Mouse (Mus musculus): ENCODE data around the gene Mdm2. TPM values are rescaled to one million over a fixed set of nuclear protein-coding genes. Genes with fewer than 3 reads are reported as not detected.
"Not testable (repeated sequence)": the region's sequence is repeated elsewhere in the genome, so short reads cannot be mapped to it uniquely, and the experiment has no call there.

The Mdm2 gene
- total and polyA plus RNA-seq, 2 experiments: 18.2 to 24.6 TPM

- no peak for DNase-seq (ENCODE audit: extremely low read depth, low read depth, low spot score)
- TF ChIP-seq CTCF (IDR thresholded peaks at IDR 0.05; ENCODE audit: low read depth, low read length) (no peak), POLR2A (IDR thresholded peaks at IDR 0.05; ENCODE audit: extremely low read depth, insufficient read depth, low read length) (no peak)
- no peak overlapping the region for H3K4me3 ChIP-seq (ENCODE audit: insufficient read depth, low read depth, low read length)
- H3K4me1 ChIP-seq (ENCODE audit: control insufficient read depth, insufficient read depth, low read length): peaks cover 6% of the 10 kb centered on the region
- WGBS: 86% methylated on average over 3 of the region's 3 CpGs
- no peaks in the 10 kb centered on the region for H3K36me3 ChIP-seq (ENCODE audit: control insufficient read depth, insufficient read depth, low read length)
- no peak overlapping the region for H3K9ac ChIP-seq (ENCODE audit: low read depth, low read length)
- no peaks in the 10 kb centered on the region for H3K79me2 ChIP-seq (ENCODE audit: control insufficient read depth, insufficient read depth, low read length)
- no peaks in the 10 kb centered on the region for H3K27me3 ChIP-seq (ENCODE audit: control insufficient read depth, insufficient read depth, low read length)
- H3K27ac ChIP-seq (replicated peaks; ENCODE audit: insufficient read depth, low read depth, low read length): no peak overlapping the region
Observed at GRCm38 (mm10) chr10:117724804-117725361, 14.3 kb upstream of the Mdm2 start.

GRCm38 (mm10) chr10:117724136-117724718, 13.7 kb upstream of the Mdm2 start:
- no peak for DNase-seq (ENCODE audit: extremely low read depth, low read depth, low spot score)
- no peak for TF ChIP-seq CTCF (IDR thresholded peaks at IDR 0.05; ENCODE audit: low read depth, low read length)
- no peak for TF ChIP-seq POLR2A (IDR thresholded peaks at IDR 0.05; ENCODE audit: extremely low read depth, insufficient read depth, low read length)
- Histone ChIP-seq H3K4me3 (ENCODE audit: insufficient read depth, low read depth, low read length) (no peak overlapping the region), H3K27me3 (ENCODE audit: control insufficient read depth, insufficient read depth, low read length) (no peaks in the 10 kb centered on the region), H3K27ac (replicated peaks; ENCODE audit: insufficient read depth, low read depth, low read length) (no peak overlapping the region), H3K4me1 (ENCODE audit: control insufficient read depth, insufficient read depth, low read length) (peaks cover 1% of the 10 kb centered on the region; the same call in 1 of the 2 replicates), H3K36me3 (ENCODE audit: control insufficient read depth, insufficient read depth, low read length) (no peaks in the 10 kb centered on the region), H3K9ac (ENCODE audit: low read depth, low read length) (no peak overlapping the region), H3K79me2 (ENCODE audit: control insufficient read depth, insufficient read depth, low read length) (no peaks in the 10 kb centered on the region)
- 70% methylated on average over 5 of the region's 5 CpGs for WGBS

GRCm38 (mm10) chr10:117718161-117719119, 7.9 kb upstream of the Mdm2 start:
- DNase-seq (ENCODE audit: extremely low read depth, low read depth, low spot score): peak; percentile 77

GRCm38 (mm10) chr10:117717583-117717982, 7.0 kb upstream of the Mdm2 start:
- no peaks in the 10 kb centered on the region for H3K79me2 ChIP-seq (ENCODE audit: control insufficient read depth, insufficient read depth, low read length)
- peak; percentile 82 for DNase-seq (ENCODE audit: extremely low read depth, low read depth, low spot score)
- peaks cover 9% of the 10 kb centered on the region; the same call in 1 of the 2 replicates for H3K4me1 ChIP-seq (ENCODE audit: control insufficient read depth, insufficient read depth, low read length)
- H3K27me3 ChIP-seq (ENCODE audit: control insufficient read depth, insufficient read depth, low read length): no peaks in the 10 kb centered on the region
- no peak overlapping the region for H3K4me3 ChIP-seq (ENCODE audit: insufficient read depth, low read depth, low read length)
- no peaks in the 10 kb centered on the region for H3K36me3 ChIP-seq (ENCODE audit: control insufficient read depth, insufficient read depth, low read length)
- H3K27ac ChIP-seq (replicated peaks; ENCODE audit: insufficient read depth, low read depth, low read length): peak overlapping the region; percentile 84
- TF ChIP-seq CTCF (IDR thresholded peaks at IDR 0.05; ENCODE audit: low read depth, low read length) (no peak), POLR2A (IDR thresholded peaks at IDR 0.05; ENCODE audit: extremely low read depth, insufficient read depth, low read length) (no peak)
- WGBS: 6% methylated on average over 4 of the region's 4 CpGs
- H3K9ac ChIP-seq (ENCODE audit: low read depth, low read length): no peak overlapping the region

More at GRCm38 (mm10) chr10:117718161-117719119, 7.9 kb upstream of the Mdm2 start:
- TF ChIP-seq CTCF (IDR thresholded peaks at IDR 0.05; ENCODE audit: low read depth, low read length) (no peak), POLR2A (IDR thresholded peaks at IDR 0.05; ENCODE audit: extremely low read depth, insufficient read depth, low read length) (no peak)
- no peaks in the 10 kb centered on the region for H3K79me2 ChIP-seq (ENCODE audit: control insufficient read depth, insufficient read depth, low read length)
- WGBS: 40% methylated on average over 19 of the region's 19 CpGs
- H3K4me3 ChIP-seq (ENCODE audit: insufficient read depth, low read depth, low read length): no peak overlapping the region
- no peaks in the 10 kb centered on the region for H3K27me3 ChIP-seq (ENCODE audit: control insufficient read depth, insufficient read depth, low read length)
- H3K9ac ChIP-seq (ENCODE audit: low read depth, low read length): peak overlapping the region; percentile 6; the same call in 1 of the 2 replicates
- H3K36me3 ChIP-seq (ENCODE audit: control insufficient read depth, insufficient read depth, low read length): no peaks in the 10 kb centered on the region
- peak overlapping the region; percentile 84 for H3K27ac ChIP-seq (replicated peaks; ENCODE audit: insufficient read depth, low read depth, low read length)
- peaks cover 9% of the 10 kb centered on the region; the same call in 1 of the 2 replicates for H3K4me1 ChIP-seq (ENCODE audit: control insufficient read depth, insufficient read depth, low read length)

- WGBS: 96% methylated on average over 3 of the region's 3 CpGs
- no peak overlapping the region for H3K9ac ChIP-seq (ENCODE audit: low read depth, low read length)
Observed at GRCm38 (mm10) chr10:117716686-117717085, 6.1 kb upstream of the Mdm2 start.

GRCm38 (mm10) chr10:117715654-117716053, 5.1 kb upstream of the Mdm2 start:
- not testable (repeated sequence) for H3K4me3 ChIP-seq (ENCODE audit: insufficient read depth, low read depth, low read length); DNase-seq (ENCODE audit: extremely low read depth, low read depth, low spot score); H3K36me3 ChIP-seq (ENCODE audit: control insufficient read depth, insufficient read depth, low read length); H3K79me2 ChIP-seq (ENCODE audit: control insufficient read depth, insufficient read depth, low read length); H3K9ac ChIP-seq (ENCODE audit: low read depth, low read length); H3K27me3 ChIP-seq (ENCODE audit: control insufficient read depth, insufficient read depth, low read length); H3K27ac ChIP-seq (replicated peaks; ENCODE audit: insufficient read depth, low read depth, low read length)
- WGBS: 100% methylated on average over 1 of the region's 1 CpGs
- H3K4me1 ChIP-seq (ENCODE audit: control insufficient read depth, insufficient read depth, low read length): peaks cover 18% of the 10 kb centered on the region

More at GRCm38 (mm10) chr10:117716686-117717085, 6.1 kb upstream of the Mdm2 start:
- H3K4me1 ChIP-seq (ENCODE audit: control insufficient read depth, insufficient read depth, low read length): peaks cover 14% of the 10 kb centered on the region
- H3K27ac ChIP-seq (replicated peaks; ENCODE audit: insufficient read depth, low read depth, low read length): peak overlapping the region; percentile 84
- H3K27me3 ChIP-seq (ENCODE audit: control insufficient read depth, insufficient read depth, low read length): no peaks in the 10 kb centered on the region
- H3K36me3 ChIP-seq (ENCODE audit: control insufficient read depth, insufficient read depth, low read length): no peaks in the 10 kb centered on the region
- TF ChIP-seq CTCF (IDR thresholded peaks at IDR 0.05; ENCODE audit: low read depth, low read length) (no peak), POLR2A (IDR thresholded peaks at IDR 0.05; ENCODE audit: extremely low read depth, insufficient read depth, low read length) (no peak)
- no peak for DNase-seq (ENCODE audit: extremely low read depth, low read depth, low spot score)
- H3K4me3 ChIP-seq (ENCODE audit: insufficient read depth, low read depth, low read length): no peak overlapping the region
- H3K79me2 ChIP-seq (ENCODE audit: control insufficient read depth, insufficient read depth, low read length): no peaks in the 10 kb centered on the region
